Mouse (Mus musculus) frontal cortex, adult (tissue): ENCODE data around the gene Olfr984.
A peak's percentile ranks its signal among the peaks of the same experiment; 100 is the strongest.

Experiments used
- ATAC-seq: cut with Nextera tagmentation; 2 replicates; pipeline ENCODE4 v1.9.2; 2017; ENCODE audit warnings: mild to moderate bottlenecking, moderate library complexity, mixed read lengths; ENCODE audit not compliant: low TSS enrichment

Gene Olfr984

GRCm38 (mm10) chr9:40114106-40114505, at the start of gene Olfr984:
Gene Olfr984 (minus strand): TSS chr9:40114206.
- ATAC-seq = no peak

DNA sequence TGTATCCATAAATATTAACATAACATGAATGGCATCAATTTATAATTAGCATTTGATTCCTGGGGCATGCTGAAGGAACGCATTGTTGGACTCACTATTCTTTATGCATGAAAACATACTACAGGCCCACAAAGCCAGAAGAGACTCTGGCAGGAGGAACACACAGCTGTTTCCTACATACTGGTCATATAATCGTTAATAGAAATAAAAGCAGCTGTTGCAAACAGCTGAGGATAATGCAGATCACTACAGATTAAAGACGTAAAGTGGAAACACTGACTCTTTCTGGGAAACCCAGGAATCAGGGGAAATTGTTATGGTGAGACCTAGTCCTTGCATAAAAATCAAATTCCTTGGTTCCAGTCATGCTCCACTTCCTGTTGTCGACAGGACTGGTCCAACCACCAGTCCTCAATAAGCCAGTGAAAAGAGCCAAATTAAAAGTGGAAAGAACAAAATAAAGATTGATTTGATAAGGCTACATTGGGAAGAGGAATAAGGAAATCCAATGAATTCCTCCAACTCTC, 41.2 kb upstream of the Olfr984 start:
- no peak for ATAC-seq

DNA sequence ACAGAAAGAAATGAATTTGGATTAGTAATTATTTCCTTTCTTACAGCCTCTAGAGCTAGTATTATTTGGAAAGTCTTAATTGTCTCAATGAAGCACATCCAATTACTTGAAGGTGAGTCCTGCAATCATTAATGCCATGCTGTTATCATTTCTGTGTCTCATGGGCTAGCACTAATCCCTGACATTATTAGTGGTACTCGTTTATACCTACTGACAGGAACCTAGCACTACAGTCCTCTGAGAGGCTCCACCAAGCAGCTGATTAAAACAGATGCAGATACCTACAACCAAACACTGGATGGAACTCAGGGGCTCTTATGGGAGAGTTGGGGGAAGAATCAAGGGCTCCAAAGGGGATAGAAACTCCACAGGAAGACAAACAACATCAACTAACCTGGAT, 27.5 kb upstream of the Olfr984 start:
- ATAC-seq = no peak

DNA sequence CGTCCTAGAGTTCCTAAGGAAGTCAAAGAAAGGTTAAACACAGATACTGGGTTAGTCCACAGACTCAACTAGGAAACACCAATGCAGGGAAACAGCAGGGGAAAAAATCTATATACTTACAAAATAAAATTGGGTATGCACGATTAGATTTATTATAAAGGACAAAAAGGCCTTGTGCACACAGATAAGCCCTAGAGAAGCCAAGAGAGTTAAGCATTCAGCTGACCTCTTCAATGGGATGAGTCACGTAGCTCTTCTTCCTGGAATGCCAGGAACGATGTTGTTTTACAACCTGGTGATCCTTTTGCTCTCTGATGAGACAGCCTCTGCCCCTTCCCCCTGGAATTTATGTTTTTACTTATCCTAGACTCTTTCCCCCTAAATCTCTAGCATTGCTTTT, 25.5 kb upstream of the Olfr984 start:
- no peak for ATAC-seq

- no peak for ATAC-seq
Measured at GRCm38 (mm10) chr9:40136987-40137688, 23.1 kb upstream of the Olfr984 start.

GRCm38 (mm10) chr9:40130556-40130955, 16.6 kb upstream of the Olfr984 start:
- ATAC-seq = no peak

DNA sequence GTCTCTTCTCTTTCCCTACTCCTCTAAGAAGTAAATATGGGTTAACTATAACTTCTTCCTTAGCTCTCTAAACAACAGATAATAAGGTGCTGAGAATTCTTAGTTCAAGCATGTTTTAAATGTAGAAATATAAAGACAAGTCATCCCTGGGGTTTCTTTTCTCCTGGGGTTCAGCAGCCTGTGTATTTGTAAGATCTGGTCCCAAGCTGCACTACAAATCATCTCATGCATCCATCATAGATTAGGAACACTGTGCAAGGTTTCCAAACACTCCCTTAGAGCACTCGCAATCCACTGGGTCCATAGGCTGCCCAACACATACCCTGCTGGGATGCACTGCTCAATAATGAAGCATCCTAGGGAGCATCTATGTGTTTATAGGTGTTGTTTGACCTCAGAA, 16.1 kb upstream of the Olfr984 start, which contains the start of gene Olfr985:
Gene Olfr985, minus strand, starts transcription at position 101 of the 400 bp plus-strand sequence.
- no peak for ATAC-seq

DNA sequence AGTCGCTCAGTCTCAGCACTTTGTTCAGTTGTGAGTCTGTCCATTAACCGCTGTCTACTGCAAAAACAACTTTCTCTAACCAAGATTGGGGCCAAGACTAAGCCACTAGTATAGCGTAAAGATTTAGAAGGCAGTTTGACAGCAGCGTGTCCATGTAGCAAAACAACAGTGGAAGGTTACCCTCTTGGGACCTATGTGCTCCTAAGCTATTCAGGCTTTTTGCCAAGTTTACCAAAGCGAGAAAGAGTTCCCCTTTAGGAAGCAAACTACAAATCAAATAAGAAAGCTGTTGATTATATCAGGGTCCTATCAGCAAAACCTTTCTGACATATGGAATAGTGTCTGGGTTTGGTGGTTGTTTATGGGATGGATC, 3.3 kb upstream of the Olfr984 start:
- no peak for ATAC-seq

GRCm38 (mm10) chr9:40116645-40117286, 2.8 kb upstream of the Olfr984 start:
- ATAC-seq = peak; percentile 95

- ATAC-seq = no peak
Measured at GRCm38 (mm10) chr9:40094769-40095168, 19.2 kb downstream of the Olfr984 start.

GRCm38 (mm10) chr9:40093495-40093894, 20.5 kb downstream of the Olfr984 start, which contains the start of gene Olfr983:
Gene Olfr983 (minus strand): TSS chr9:40093595.
- ATAC-seq = no peak

DNA sequence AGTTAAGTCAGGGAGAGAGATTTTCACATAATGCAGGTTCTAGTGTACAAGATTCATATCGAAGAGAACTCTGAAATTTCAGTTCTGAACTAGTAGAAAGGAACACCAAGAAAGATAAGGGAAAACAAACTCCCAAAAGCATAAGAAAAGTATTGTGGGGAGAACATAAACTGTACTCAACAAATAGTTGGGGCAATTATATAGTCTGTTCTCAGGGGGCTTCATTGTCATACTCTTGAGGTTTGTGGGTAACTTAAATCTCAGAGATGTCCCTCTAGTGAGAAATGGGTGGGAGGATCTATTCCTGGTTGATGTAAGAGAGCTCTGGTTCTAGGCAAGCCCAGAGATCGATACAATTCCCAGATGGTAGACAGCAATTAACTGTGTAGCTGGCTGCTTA, 40.5 kb downstream of the Olfr984 start, which contains the start of gene Olfr982:
Gene Olfr982, plus strand, starts transcription at position 301 of the 400 bp plus-strand sequence.
- ATAC-seq = no peak

- ATAC-seq = no peak
Measured at GRCm38 (mm10) chr9:40050138-40050537, 63.9 kb downstream of the Olfr984 start.
